Mouse (Mus musculus) right cerebral cortex, postnatal 14 days (tissue): ENCODE measurements around the gene Xpr1.
A peak's percentile ranks its signal among the peaks of the same experiment; 100 is the strongest.
"Not testable (repeated sequence)": the region's sequence is repeated elsewhere in the genome, so short reads cannot be mapped to it uniquely, and the experiment has no call there.

Experiments
- DNase-seq: peaks from one replicate; pipeline ENCODE4 v3.0.0; 2022

Xpr1 gene

DNA sequence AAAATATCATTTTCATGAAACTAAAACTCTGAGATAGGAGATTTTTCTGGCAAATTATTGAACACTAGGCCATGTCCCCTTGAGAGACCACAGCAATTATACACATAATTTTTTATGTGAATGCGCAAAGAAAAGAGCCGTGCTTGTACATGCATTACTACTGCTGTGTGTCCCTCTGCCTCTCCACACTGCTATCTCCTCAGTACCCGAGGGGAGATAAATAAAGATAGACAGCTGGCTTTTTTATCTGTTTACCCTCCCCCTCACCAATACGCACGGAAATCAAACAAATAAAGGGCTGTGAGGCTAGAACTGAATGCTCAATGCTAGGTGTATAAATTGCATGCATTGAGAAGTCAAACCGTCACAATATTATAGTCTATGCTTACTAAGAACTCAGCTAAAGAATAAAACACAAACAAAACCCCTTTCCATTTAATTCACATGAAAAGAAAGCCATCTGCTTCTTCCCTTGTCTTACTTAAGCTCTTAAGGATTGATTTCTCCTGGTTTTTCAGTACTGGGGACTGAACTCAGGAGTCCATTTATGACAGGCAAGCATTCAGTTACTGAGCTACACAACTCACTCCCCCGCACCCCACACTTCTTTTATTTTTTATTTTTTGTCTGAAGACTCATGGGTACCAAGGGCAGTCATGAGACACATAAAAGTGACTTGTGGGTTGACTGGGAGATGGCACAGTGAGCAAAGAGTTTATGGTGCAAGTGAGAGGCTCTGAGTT, 97.0 kb downstream of the Xpr1 start:
- no peak for DNase-seq

DNA sequence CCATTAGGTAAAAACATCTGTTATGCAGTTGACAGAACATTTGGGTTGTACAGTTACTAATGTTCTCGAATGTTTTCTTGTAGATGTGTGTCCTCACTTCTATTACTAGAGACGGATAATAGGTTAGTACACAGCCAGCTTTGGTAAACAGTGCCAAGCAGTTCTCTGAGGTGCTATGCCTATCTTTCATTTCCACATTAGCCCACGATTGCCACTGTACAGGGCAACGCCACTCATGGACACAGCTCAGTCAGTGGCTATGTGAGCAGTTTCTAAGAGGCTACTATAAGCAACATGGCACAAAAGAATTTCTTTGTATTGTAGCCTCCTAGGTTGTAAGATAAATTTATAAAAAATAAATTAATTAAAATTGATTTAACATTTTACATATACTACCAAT, 97.7 kb downstream of the Xpr1 start:
- DNase-seq: no peak

- DNase-seq: no peak
Measured at GRCm38 (mm10) chr1:155311672-155312071, 105.5 kb downstream of the Xpr1 start.

DNA sequence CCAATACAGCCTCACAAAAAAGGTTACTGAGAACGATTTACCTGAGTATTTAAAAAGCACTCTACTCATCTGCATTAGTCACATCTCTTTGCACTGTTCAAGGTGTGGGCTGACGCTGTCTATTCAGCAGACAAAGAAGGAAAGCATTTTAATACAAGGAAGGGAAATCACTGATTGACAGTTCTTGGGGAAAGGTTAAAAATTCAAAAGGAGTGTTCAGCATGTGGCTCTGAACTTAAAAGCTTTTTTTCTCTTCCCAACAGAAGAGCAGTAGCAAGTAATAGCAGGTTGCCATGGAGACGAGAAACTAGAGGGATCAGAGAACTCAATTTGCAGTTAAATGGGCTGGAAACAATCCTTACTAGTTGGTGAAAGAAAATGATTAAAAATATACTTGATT, 110.3 kb downstream of the Xpr1 start:
- no peak for DNase-seq

DNA sequence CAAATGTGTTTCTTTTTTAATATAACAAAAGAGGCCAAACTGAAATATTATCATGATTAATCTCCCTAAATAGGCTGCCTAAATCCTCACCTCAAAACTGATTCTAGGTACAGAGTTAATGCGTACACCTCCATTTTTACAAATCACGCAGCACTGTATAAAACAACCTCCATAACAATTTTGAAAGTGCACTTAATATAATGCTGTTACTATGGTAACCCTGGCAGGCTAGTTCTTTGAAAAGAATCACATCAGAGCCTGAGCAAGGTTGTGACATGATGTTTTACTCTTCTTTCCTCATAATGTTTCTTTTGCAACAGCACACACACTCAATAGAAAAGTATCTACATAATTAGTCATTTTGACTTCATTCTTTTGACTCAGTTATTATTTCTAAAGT, 113.8 kb downstream of the Xpr1 start:
- no peak for DNase-seq

GRCm38 (mm10) chr1:155297615-155298014, 119.6 kb downstream of the Xpr1 start:
- no peak for DNase-seq

DNA sequence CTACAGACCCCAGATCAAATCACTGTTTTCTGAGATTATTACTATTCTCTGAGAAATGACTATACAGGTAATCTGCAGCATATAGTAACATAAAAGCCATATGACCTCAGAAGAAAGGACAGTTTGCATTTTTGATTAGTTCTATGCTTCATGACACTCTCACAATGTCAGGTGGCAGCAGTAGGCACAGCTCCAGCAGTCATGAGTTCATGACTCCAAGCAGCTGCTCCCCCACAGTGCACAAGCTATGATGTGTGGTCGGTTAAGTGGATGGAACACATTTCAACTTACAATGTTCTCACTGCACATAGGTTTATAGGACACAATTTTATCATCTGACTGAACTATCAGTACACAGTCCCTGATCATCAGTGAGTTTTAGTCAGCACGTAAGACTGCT, 120.0 kb downstream of the Xpr1 start:
- no peak for DNase-seq

- no peak for DNase-seq
Measured at GRCm38 (mm10) chr1:155293446-155293845, 123.8 kb downstream of the Xpr1 start.

- no peak for DNase-seq
Measured at GRCm38 (mm10) chr1:155289411-155289810, 127.8 kb downstream of the Xpr1 start.

DNA sequence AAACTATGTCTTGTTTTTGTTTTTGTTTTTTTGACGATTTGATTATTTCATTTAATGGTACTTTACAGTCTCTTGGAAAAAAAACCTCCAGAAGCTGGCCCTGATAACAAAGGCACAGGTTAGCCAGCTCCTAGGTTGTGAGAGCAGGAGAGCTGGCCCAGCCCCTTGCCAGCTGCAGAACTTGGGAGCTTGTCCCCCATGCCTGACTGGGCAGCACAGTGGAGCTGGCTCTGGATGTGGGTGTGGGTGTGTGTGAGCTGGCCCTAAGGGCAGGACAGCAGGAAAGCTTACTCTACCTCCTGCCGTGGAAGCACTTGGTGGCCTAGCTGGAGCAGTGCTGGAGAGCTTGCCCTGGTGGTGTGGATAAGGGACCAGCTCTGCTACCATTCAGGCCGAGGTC, 129.2 kb downstream of the Xpr1 start:
- DNase-seq: no peak

DNA sequence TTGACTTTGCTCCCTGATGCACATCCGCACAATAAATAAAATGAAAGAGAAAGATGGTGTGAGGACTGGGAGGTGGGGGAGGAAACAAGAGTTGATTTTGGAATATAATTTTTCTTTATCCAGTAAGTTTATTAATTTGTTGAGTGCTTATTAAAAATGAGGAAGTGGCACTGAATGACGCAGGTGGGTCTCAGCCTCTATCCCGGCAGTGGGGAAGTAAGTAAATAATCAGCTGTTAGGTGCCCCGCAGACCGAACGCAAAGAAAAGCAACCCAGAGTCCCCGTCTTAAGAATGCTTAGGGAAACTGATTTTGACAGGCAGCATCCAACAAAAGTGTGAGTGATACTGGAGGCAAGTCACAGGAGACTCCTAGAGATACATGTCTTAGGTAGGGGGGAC, 133.4 kb downstream of the Xpr1 start:
- no peak for DNase-seq

GRCm38 (mm10) chr1:155281003-155281793, 136.0 kb downstream of the Xpr1 start:
- DNase-seq: peak; percentile 59

GRCm38 (mm10) chr1:155280306-155280705, 136.9 kb downstream of the Xpr1 start:
- no peak for DNase-seq

GRCm38 (mm10) chr1:155276381-155277033, 140.7 kb downstream of the Xpr1 start:
- DNase-seq: no peak

DNA sequence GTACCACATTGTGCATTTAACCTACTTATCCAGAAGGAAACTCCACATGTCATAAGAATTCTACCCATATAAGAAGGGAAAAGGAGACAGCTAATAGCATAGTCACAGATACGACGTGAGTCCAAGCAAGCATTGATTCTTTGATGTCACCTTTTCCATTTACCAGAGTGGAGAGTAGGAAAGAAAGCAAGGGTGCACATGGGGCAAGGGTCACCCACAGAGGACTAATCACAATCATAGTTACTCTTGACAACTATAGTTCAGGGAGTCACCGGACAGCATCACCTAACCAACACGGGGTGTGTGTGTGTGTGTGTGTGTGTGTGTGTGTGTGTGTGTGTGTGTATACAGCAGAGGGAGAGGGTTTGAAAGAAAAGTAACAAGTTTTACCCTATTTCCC, 141.4 kb downstream of the Xpr1 start:
- DNase-seq: no peak

- DNase-seq: no peak
Measured at GRCm38 (mm10) chr1:155274976-155275375, 142.2 kb downstream of the Xpr1 start.

DNA sequence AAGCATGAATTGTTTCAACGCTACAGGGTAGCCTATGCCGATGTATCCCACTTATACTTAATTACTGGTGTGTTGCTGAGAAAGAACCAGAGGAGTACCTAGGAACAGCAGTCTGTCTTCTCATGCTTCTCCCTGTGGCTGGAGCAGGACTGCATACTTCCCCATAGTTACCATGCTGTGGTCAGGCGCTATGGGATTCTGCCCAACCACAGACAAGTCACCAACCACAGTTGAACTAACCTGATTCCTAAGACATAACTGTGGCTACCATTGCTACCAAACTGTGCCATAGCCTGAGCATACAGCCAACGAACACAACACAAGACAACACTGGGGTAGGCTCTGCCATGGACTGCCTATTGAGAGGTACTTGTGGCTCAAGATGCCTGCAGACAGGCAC, 144.3 kb downstream of the Xpr1 start:
- DNase-seq: no peak

- DNase-seq: not testable (repeated sequence)
Measured at GRCm38 (mm10) chr1:155262496-155262895, 154.7 kb downstream of the Xpr1 start.

DNA sequence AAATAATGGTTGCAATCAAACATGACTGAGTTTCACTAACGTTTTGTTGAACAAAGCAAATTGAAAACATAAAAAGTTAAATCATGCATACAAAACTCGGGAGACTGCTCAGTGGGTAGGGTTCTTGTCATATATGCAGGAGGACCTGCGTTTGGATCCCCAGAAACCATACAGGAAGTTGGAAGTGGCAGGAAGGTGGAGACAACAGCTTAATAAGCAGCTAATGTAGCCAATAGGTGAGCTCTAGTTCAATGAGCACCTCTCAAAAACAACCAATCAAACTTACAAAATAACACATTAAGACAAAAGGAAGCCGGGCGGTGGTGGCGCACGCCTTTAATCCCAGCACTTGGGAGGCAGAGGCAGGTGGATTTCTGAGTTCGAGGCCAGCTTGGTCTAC, 162.9 kb downstream of the Xpr1 start:
- no peak for DNase-seq

GRCm38 (mm10) chr1:155253126-155253525, 164.1 kb downstream of the Xpr1 start:
- DNase-seq: no peak

DNA sequence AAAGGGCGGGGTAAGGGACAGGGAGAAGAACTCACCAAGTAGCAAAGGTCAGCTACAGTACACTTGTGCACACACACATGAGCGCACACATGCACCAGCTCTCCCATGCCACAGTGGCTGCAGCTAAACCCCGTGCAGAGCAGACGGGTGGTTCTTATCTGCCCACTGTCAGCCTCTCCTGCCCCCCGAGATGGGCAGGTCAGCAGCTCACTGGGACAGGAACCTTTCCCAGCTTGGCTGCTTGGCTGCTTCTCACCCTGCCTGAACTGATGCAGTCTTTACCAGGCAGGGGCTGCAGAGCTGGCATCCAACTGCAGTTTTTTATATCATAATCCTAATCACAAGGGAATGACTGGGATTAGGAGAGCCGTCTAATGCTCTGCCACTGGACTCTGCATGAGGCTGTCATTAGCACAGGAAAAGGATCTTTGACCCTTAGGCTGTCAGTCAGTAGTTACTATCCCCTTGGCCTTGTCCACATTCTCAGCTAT, 164.5 kb downstream of the Xpr1 start:
- DNase-seq: no peak

- DNase-seq: no peak
Measured at GRCm38 (mm10) chr1:155251596-155251995, 165.6 kb downstream of the Xpr1 start.

DNA sequence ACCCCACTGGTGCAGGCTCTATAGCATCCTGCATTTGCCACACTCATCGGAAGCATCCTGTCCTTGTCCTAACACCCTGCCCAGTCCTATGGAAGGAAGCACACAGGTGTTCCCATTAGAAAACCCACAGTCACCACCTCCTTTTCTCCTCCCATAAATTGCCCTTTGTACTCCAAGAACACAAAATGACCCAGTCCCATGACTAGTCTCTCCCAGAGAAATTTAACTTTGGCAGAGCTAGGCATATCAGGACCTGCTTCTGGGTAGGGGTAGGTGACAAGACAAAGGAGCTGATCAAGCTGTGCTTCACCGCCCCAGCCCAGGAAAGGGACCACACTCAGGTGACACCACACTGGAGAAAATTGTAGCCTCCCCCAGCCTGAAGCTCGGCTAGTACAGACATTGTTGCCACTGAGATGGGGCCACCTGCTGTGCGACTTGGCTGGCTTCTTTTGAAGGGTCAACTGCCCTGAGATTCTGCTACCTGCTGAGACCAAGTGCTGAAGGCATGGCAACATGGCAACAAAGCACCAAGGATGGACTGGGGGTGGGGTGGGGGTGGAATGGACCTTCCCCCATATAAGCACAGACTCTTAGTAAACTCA, 166.6 kb downstream of the Xpr1 start:
- DNase-seq: no peak
